Mouse (Mus musculus): ENCODE results near the gene Calml4. TPM values are rescaled to one million over a fixed set of nuclear protein-coding genes. Genes with fewer than 3 reads are reported as not detected.

Gene Calml4
- polyA plus RNA-seq (2012; rRNA removed): 0.99 and 1.9 TPM in 2 replicates

- Histone ChIP-seq H3K4me3 (ENCODE audit: control insufficient read depth, insufficient read depth, low read length) (no peak within 1 kb of the TSS), H3K4me1 (replicated peaks; ENCODE audit: control insufficient read depth, insufficient read depth, low read length) (peaks cover 7% of the 10 kb centered on the region; the same call in 1 of the 2 replicates), H3K36me3 (ENCODE audit: control insufficient read depth, insufficient read depth, low read length) (no peaks in the 10 kb centered on the region), H3K27me3 (ENCODE audit: control insufficient read depth, insufficient read depth, low read length) (no peaks in the 10 kb centered on the region), H3K27ac (ENCODE audit: control insufficient read depth, insufficient read depth, low read length) (no peak within 1 kb of the TSS)
- no peak for DNase-seq
- no peak for TF ChIP-seq CTCF (IDR thresholded peaks at IDR 0.05; ENCODE audit: borderline replicate concordance, control insufficient read depth, extremely low read depth, insufficient read depth, low read length, poor library complexity)
- TF ChIP-seq POLR2A (IDR thresholded peaks at IDR 0.05; ENCODE audit: control insufficient read depth, extremely low read depth, insufficient read depth, low read length, poor library complexity): no peak
- WGBS: 56% methylated on average over 20 of the region's 20 CpGs
These were observed at the start of gene Calml4 for GRCm38 (mm10) chr9:62857719-62858261. TSS of gene Calml4 (plus strand) at chr9:62858080.

DNA sequence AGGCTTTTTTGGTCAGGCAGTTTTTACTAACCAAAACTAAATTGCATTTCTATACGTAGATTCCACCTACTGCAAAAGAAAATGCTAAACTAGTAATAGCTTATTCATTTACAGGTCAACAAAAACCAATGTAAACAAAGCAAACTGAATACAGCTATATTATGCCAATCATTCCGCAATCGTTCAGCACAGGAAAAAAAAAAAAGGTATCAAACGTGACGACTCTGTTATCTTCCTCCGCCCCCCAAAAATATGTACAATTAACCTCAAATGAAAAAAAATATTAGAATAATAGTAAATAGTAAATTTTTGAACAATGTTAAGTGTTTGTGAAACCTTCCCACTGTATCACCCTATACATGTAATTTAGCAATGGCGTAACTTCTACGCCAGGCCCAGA, 47.8 kb upstream of the Calml4 start:
- 54% methylated on average over 8 of the region's 8 CpGs for WGBS
- Histone ChIP-seq H3K4me3 (ENCODE audit: control insufficient read depth, insufficient read depth, low read length) (peak overlapping the region; percentile 88), H3K27me3 (ENCODE audit: control insufficient read depth, insufficient read depth, low read length) (no peaks in the 10 kb centered on the region), H3K4me1 (replicated peaks; ENCODE audit: control insufficient read depth, insufficient read depth, low read length) (peaks cover 6% of the 10 kb centered on the region), H3K27ac (ENCODE audit: control insufficient read depth, insufficient read depth, low read length) (no peak overlapping the region), H3K36me3 (ENCODE audit: control insufficient read depth, insufficient read depth, low read length) (no peaks in the 10 kb centered on the region)
- TF ChIP-seq CTCF (IDR thresholded peaks at IDR 0.05; ENCODE audit: borderline replicate concordance, control insufficient read depth, extremely low read depth, insufficient read depth, low read length, poor library complexity): no peak
- TF ChIP-seq POLR2A (IDR thresholded peaks at IDR 0.05; ENCODE audit: control insufficient read depth, extremely low read depth, insufficient read depth, low read length, poor library complexity): no peak
- DNase-seq: no peak

DNA sequence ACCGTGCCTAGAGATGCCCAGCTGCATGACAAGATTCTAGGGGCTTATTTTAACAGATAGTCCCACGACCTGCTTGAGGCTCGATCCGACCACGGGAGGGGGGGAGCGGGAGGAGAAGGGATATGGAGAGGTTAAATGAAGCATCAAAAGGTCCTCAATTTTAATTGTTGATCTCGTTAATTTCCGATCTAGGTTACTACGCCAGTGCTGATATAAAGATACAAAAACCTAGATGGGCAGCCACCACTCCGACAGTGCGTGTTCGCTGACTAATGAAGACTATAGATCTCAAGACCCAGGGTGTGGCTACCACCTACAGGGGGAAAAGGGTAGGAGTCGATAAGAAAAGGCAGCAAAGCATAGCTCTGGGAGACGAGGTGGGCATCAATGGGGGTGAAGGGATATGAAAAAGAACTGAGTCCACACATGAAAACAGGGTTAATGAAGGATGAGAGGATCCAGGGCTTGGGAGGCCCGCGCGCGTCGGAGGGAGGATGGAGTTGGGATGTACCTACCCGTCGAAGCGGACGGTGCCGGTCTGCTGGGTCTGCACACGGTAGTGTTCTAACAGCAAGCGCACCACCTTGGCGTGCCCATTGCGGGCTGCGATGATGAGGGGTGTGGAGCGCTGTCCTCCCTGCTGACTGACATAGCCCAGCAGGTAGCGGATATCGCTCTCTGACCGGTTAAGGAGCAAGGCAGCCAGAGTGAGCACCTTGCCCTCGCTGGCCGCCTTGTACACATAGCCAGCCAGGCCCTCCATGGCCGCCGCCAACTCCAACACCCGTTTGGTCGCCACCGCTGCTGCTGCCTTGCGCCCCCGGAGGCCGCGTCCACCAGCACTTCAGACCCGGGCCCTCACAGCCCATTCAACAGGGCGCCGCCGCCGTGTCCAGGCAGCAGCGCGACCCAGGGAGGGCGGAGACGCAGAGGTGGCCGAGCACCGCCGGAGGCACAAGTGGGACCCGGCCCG, 47.1 kb upstream of the Calml4 start:
- TF ChIP-seq POLR2A (IDR thresholded peaks at IDR 0.05; ENCODE audit: control insufficient read depth, extremely low read depth, insufficient read depth, low read length, poor library complexity): no peak; the same call in 1 of the 2 replicates
- TF ChIP-seq CTCF (IDR thresholded peaks at IDR 0.05; ENCODE audit: borderline replicate concordance, control insufficient read depth, extremely low read depth, insufficient read depth, low read length, poor library complexity): no peak
- Histone ChIP-seq H3K36me3 (ENCODE audit: control insufficient read depth, insufficient read depth, low read length) (no peaks in the 10 kb centered on the region), H3K4me3 (ENCODE audit: control insufficient read depth, insufficient read depth, low read length) (peak overlapping the region; percentile 88), H3K27me3 (ENCODE audit: control insufficient read depth, insufficient read depth, low read length) (no peaks in the 10 kb centered on the region), H3K4me1 (replicated peaks; ENCODE audit: control insufficient read depth, insufficient read depth, low read length) (peaks cover 6% of the 10 kb centered on the region), H3K27ac (ENCODE audit: control insufficient read depth, insufficient read depth, low read length) (no peak overlapping the region)
- peak; percentile 32 for DNase-seq
- under 1% methylated on average over 58 of the region's 58 CpGs for WGBS

DNA sequence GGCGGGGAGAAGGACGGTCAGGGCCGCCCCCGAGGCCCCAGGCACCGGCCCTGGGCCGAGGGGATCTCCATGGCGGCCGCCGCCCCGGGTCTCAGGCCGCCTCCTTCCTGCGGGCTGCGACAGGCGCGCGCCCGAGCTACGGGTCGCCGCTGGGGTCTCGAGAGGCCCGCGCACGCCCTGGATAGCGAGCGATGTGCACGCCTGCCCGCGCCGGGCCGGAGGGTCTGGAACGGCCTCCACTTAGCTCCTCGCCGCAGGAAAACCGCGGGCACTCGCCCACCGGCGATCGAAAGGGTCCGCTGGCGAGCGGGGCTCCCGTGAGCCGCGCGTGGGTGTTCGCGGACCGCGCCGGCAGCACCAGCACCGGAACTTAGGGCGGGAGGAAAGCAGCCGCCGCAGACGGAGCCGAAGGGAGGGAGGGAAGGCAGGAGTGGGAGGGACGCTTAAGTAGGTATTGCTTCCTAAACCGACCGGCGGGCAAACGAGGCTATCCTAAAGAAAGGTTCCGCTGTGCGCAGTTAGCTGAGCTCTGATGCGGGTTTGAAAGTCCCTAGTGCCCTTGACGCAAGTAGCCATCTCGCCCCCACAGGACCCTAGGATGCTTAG, 46.3 kb upstream of the Calml4 start, which contains the start of gene Fem1b:
Fem1b (minus strand) TSS at position 419 of the 606 bp plus-strand sequence.
- Histone ChIP-seq H3K4me3 (ENCODE audit: control insufficient read depth, insufficient read depth, low read length) (peak within 1 kb of the TSS; percentile 88), H3K27me3 (ENCODE audit: control insufficient read depth, insufficient read depth, low read length) (no peaks in the 10 kb centered on the region), H3K27ac (ENCODE audit: control insufficient read depth, insufficient read depth, low read length) (peak within 1 kb of the TSS; percentile 38; the same call in 1 of the 2 replicates), H3K36me3 (ENCODE audit: control insufficient read depth, insufficient read depth, low read length) (no peaks in the 10 kb centered on the region), H3K4me1 (replicated peaks; ENCODE audit: control insufficient read depth, insufficient read depth, low read length) (peaks cover 6% of the 10 kb centered on the region)
- DNase-seq: peak; percentile 91
- under 1% methylated on average over 68 of the region's 68 CpGs for WGBS
- peak; percentile 53 for TF ChIP-seq POLR2A (IDR thresholded peaks at IDR 0.05; ENCODE audit: control insufficient read depth, extremely low read depth, insufficient read depth, low read length, poor library complexity)
- TF ChIP-seq CTCF (IDR thresholded peaks at IDR 0.05; ENCODE audit: borderline replicate concordance, control insufficient read depth, extremely low read depth, insufficient read depth, low read length, poor library complexity): 0 out of 2 replicates have a peak, but pooled peaks have one; percentile 13

DNA sequence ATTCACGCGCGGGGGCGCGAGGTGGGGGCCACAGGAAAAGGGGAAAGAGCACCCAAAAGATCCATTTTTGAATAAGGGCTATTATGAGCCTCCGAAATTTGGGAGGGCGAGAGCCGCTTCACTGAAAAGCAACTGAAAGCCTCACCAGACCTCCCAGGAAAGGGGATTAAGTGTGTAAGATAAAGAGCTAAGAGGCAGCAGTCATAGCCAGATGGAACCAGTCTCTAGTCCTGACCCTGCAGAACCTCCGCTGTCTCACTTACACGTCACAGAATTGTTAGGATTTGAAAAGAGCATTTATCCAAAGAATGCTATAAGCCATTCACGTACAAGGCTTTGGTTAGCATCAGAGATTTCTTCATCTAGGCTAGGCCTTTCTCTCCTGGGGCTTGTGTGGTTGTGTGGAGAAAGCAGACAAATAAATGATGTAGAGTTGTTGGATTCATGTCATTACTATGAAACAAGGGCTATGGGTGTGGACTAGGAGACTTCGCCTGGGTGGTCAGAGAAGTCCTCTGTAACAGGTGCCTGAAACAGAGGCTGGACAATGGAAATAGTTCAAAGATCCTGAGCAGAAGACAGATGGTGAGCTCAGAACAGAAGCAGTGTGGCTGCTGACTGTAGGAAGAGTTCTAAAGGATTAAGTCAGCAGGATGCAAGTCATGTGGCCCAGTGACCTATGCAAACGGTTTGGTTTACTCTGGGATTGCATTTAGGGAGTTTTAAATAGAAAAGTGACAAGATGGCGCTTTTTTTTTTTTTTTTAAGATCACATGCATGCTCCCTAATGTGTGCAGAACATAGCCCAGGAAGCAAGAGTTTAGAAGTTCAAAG, 45.4 kb upstream of the Calml4 start:
- Histone ChIP-seq H3K4me3 (ENCODE audit: control insufficient read depth, insufficient read depth, low read length) (peak overlapping the region; percentile 88), H3K27ac (ENCODE audit: control insufficient read depth, insufficient read depth, low read length) (peak overlapping the region; percentile 19; the same call in 1 of the 2 replicates), H3K27me3 (ENCODE audit: control insufficient read depth, insufficient read depth, low read length) (no peaks in the 10 kb centered on the region), H3K4me1 (replicated peaks; ENCODE audit: control insufficient read depth, insufficient read depth, low read length) (peaks cover 6% of the 10 kb centered on the region), H3K36me3 (ENCODE audit: control insufficient read depth, insufficient read depth, low read length) (no peaks in the 10 kb centered on the region)
- WGBS: 39% methylated on average over 14 of the region's 14 CpGs
- TF ChIP-seq POLR2A (IDR thresholded peaks at IDR 0.05; ENCODE audit: control insufficient read depth, extremely low read depth, insufficient read depth, low read length, poor library complexity) (no peak), CTCF (IDR thresholded peaks at IDR 0.05; ENCODE audit: borderline replicate concordance, control insufficient read depth, extremely low read depth, insufficient read depth, low read length, poor library complexity) (no peak)
- DNase-seq: no peak

Data from thymus, adult 2 months (tissue).